In the genomic region with DNA sequence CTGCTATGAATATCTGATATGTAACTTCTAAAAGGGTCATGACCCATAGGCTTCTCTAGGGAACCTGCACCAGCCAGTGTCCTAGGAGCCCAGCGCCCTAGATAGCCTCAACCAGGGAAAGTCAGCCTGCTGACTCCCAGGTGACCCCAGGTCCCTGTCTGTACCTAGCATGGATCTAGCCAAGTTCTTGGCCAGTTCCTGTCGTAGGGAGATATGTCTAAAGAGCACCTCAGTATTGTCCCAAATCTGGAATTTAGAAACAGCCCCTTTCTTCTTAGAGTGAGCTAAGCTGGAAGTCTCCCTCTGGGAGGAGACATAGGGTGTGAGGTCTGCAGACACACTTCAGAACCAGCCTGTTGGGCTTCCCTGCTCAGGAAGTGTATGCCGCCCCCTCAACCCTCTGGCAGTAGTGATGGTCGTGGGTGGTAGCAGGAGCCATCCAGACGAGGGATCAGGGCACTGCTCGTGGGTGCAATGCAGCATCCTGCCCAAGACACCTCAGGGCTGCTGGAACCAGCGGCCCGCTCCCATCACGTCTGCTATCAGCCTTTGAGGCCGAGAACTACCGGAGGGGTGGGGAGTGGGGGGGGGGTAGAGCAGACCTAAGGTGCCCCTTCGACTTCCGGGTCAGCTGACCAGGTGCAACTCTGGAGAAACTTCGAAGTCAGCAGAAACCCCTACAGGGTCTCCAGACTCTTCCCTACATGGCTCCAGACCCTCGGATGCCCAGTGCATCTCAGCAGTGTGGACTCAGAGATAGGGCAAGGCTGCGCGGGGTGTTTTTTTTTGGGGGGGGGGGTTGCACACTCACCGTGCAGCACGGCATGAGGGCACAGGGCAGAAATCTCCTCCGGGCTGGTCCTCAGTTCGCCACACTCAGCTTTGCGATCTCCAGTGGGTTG, we compare ENCODE assay signal across 8 mouse cellular contexts. TPM values are rescaled to one million over a fixed set of nuclear protein-coding genes. Genes with fewer than 3 reads are reported as not detected.
DNase-seq lines count a peak whose midpoint lies in the region; ATAC-seq lines count a peak whose summit lies in the region.

Osbpl5 (minus strand) TSS at position 861 of the 902 bp plus-strand sequence.

- DNase-seq in right cerebral cortex, adult 2 months (ENCODE audit: low spot score in 2 of 2), result peak; percentile 60 to 63
- DNase-seq in right cerebral cortex, postnatal 10 days (ENCODE audit: low spot score in 2 of 2), result no peak
- DNase-seq in layer of hippocampus, postnatal 36 days, result peak in 1 of 2 experiments; percentile 27
- peak; percentile 21 for DNase-seq in naive thymus-derived CD4-positive, alpha-beta T cell, adult 2 months (ENCODE audit: low read depth)
- no peak for DNase-seq in urinary bladder, postnatal 4 days (ENCODE audit: low spot score in 2 of 2)
- DNase-seq in kidney, adult 8-10 months, result no peak

- peak within 1 kb of the TSS; percentile 24; the same call in 1 of the 2 replicates for H3K9ac ChIP-seq in heart, embryonic 12.5 days

- peaks cover 43% of the 10 kb centered on the region for H3K27me3 ChIP-seq in heart, embryonic 12.5 days (replicated peaks)

- WGBS in heart, embryonic 12.5 days, result 23% methylated on average over 22 of the region's 22 CpGs

- peak within 1 kb of the TSS; percentile 68 for H3K4me2 ChIP-seq in heart, embryonic 12.5 days

- no peak within 1 kb of the TSS for H3K27ac ChIP-seq in heart, embryonic 12.5 days (ENCODE audit: poor library complexity, severe bottlenecking)

- H3K4me1 ChIP-seq in heart, embryonic 12.5 days (replicated peaks), result peaks cover 28% of the 10 kb centered on the region

- no peaks in the 10 kb centered on the region for H3K9me3 ChIP-seq in heart, embryonic 12.5 days (replicated peaks)

- ATAC-seq in common myeloid progenitor, adult 5-6 weeks (replicated peaks; ENCODE audit: low read depth, poor library complexity, severe bottlenecking), result no peak
- ATAC-seq in heart, embryonic 12.5 days (ENCODE audit: insufficient number of reproducible peaks, low FRiP score), result peak; percentile 15

- peak within 1 kb of the TSS; percentile 35 for H3K4me3 ChIP-seq in heart, embryonic 12.5 days

- no peaks in the 10 kb centered on the region for H3K36me3 ChIP-seq in heart, embryonic 12.5 days

RNA-seq across cellular contexts. Expression of gene Osbpl5, which starts in this region (rescaled TPM):
- 5.9 and 15.3 TPM in 2 replicates for total RNA-seq in common myeloid progenitor, adult 5-6 weeks (2017)
- polyA plus RNA-seq in heart, embryonic 12.5 days (2016; fragmentation: Nextera tagmentation; extraction: Ambion mirVana), result 36.6 and 40.3 TPM in 2 replicates
- 10 to 100 TPM; 28.2 to 28.3 TPM for total RNA-seq in layer of hippocampus, postnatal 36 days (2021)

Comparison
In these comparisons a context has a peak if more than half of its experiments do, and no peak if none do; other contexts are left out.
1. DNase-seq: peak in right cerebral cortex, adult 2 months (2 of 2) and naive thymus-derived CD4-positive, alpha-beta T cell, adult 2 months (single experiment); none in right cerebral cortex, postnatal 10 days (0 of 2), urinary bladder, postnatal 4 days (0 of 2) and kidney, adult 8-10 months (0 of 2).